Mouse (Mus musculus) heart, postnatal 25 days (tissue): ENCODE measurements around the gene Lce6a. TPM values are rescaled to one million over a fixed set of nuclear protein-coding genes. Genes with fewer than 3 reads are reported as not detected.

Experiments
- DNase-seq: peaks from one replicate; pipeline ENCODE4 v3.0.0; 2022; ENCODE audit warnings: low spot score
- intact Hi-C: fragments of 180-260 bp; cut with DNase I; formaldehyde crosslinking; loops from one replicate; pipeline ENCODE4 v1.15.1; 2025
- total RNA-seq, 2 experiments: library from RNA; stranded (reverse); gene quantifications; 2 replicates each; pipeline ENCODE4 v1.2.3; 2021

Lce6a gene
- total RNA-seq = not detected

DNA sequence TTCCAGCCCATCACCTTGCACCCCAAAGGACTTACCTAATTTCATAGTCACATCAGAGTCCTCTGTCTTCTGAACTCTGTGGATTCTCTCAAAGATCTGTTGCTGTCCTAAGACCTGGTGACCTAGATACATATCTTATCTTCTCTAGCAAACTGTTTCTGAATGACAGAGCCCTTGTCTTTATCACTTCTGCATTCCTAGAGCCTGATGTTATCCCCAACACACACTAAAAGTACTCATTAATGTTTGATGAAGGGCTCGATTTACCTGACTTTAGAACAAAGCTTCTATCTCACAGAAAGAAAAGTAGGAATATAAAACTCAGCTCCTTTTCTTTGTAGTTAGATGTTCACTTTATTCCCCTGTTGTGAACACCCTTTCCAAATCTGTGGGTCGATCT lies at the start of gene Lce6a:
Lce6a (minus strand) TSS at position 101 of the 400 bp plus-strand sequence.
- intact Hi-C loops = no loop called here
- no peak for DNase-seq

DNA sequence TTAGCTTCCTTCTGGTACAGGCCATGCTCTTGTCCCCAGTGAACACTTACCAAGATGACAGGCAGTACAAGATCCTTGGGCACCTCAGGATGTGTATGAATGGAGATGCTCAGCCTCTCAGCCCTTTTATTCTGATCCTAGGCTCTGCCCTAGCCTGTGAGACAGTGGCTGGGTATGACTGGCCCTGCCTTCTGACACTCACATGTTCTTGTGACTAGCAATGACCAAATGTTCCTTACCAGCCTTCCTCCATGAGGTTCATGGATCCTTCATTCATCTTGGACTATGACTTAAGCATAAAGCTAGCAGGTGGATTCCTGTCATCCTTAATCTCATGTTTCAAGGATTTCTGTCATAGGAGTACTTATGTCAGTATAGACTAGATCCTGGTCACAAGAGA lies 48.8 kb upstream of the Lce6a start, which contains the start of gene Lce1a2:
Lce1a2 (minus strand) TSS at position 101 of the 400 bp plus-strand sequence.
- no peak for DNase-seq
- intact Hi-C loops = no loop called here

DNA sequence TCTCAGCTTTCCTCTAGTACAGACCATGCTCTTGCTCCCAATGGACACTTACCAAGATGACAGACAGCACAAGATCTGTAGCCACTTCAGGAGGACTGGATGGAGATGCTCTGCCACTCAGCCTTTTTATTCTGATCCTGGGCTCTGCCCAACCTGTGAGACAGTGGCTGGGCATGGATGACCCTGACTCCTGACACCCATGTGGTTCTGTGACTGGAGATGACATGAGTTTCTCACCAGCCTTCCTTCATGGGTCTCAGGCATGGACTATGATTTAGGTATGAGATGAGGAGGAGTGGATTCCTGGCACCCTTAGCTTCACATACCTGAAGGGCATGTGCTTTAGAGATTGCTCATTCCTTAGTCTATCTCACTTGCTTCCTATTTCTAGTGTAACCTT lies 35.4 kb upstream of the Lce6a start, which contains the start of gene Lce1b:
Lce1b (minus strand) TSS at position 101 of the 400 bp plus-strand sequence.
- intact Hi-C loops = no loop called here
- no peak for DNase-seq

DNA sequence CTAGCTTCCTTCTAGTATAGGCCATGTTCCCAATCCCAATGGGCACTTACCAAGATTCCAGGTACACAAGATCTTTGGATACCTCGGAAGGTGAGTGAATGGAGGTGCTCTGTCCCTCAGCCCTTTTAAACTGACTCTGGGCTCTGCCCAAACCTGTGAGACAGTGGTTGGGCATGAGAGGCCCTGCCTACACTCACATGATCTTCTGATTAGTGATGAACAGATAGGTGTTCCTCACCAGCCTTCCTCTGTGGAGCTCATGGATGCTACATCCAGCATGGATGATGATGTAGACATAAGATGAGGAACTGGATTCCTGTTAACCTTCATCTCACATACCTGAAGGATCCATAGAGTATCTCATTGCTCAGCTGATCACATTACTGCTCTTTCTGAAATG lies 26.7 kb upstream of the Lce6a start, which contains the start of gene Lce1a1:
Lce1a1 (minus strand) TSS at position 101 of the 400 bp plus-strand sequence.
- DNase-seq = no peak
- intact Hi-C loops = no loop called here

DNA sequence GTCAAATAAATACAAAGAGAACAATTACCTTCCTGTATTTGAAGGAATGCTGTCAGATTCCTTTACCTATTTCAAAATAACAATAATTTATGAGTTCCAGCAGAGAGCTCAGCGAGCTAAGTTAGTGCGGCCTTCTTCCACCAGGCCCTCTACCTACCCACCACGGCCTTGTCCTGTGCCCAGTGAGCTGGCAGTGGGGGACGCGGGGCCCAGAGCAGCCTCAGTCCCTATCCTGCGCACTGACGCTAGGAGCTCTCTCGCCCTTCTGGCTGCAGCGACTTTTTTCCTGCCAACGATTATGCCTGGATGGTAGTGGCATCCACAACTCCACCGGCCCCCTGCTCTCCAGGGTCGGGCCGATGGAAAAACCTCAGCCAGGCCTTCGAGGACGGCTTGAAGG lies 18.4 kb upstream of the Lce6a start:
- intact Hi-C loops = no loop called here
- DNase-seq = no peak

DNA sequence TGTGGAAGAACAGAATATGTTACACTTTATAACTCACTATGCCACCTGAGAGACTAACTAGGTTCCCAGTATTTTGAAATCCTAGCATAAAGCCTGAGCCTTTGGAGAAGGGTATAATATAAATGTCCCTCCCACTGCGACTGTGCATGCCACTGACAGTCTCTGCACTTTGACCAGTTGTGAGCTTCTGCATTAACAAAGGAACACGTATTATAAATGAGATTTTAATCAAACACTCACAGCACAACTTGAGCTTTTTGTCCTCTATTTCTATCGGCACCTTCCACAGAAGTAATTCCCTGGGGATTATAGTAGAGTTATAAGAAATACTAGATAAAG lies 17.2 kb upstream of the Lce6a start:
- no peak for DNase-seq

DNA sequence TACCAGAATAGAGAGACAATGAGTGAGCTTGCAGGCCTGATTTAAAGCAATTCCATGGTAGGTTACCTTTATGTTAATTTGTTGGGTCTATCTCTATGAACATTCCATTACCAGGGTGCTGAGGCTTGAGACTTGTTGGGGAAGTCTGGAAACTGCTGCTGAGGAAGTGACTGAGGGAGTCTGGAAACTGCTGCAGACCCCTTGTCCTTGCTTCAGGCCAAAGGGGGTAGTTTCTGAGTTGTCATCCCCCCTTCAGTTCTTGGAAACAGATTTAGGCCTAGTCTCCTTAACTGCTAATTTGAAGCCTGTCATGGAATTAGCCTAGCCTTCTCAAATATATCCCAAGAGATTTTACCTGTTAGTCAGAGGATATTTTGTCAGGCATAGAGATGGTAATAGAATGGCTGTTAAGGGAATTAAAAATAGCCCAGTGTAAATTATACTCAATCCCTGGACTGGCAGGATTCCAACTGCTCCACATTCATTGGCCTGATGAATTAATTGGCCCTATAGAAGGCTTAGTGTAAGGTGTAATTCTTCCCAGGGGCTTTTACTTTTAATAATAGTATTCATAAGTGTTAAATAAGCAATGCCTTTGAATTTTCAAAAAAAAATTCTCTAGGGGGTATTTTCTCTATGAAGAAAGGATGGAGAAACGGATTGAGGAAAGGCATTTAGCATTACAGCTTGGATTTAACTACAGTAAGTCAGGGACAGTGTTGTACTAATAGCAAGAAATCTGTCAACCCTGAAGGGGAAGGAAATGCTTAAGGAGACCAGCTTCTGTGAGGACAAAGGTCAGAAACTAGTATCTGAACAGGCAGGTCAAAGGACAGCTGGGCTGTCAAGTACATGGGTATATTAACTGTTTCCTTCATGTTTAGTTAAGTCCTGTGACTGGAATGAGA lies 16.5 kb upstream of the Lce6a start:
- no peak for DNase-seq
- intact Hi-C loops = no loop called here

More for the DNA sequence above, 17.2 kb upstream of the Lce6a start:
- intact Hi-C loops = no loop called here

DNA sequence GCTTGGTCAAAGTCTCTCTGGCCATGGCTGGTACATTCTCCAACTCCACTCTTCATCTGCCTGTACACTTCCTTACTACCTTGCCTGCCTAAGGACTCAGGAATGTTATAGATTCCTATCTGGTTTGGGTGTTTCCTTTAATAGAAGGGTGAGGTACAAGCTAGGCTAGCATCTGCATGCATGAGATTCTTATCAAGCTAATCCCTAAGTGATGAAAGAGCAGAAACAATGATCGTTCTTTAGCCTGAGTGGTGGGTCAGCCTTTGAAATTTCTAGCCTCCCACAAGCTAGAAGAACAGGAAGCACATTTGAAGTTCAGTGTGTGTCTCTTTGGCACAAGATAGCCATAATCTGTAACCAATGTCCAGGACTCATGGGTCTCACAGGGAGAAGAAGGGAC lies 11.7 kb downstream of the Lce6a start:
- DNase-seq = no peak
- intact Hi-C loops = no loop called here

DNA sequence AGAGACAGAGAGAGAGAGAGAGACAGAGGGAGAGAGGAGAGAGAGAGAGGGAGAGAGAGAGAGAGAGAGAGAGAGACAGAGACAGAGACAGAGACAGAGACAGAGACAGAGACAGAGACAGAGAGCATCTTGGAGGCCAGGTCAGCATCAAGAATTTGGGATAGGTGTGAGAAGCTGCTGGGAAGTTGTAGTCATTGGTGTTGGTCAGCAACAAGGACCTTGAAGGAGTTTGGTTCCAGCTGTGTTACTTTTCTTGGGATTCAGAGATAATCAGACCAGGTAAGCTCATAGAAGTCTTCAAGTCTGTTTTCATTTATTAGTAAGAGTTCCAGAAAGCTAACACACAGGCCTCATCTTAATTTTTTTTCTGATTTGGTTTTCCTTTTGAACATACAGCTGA lies 14.1 kb downstream of the Lce6a start, which contains the start of gene 2210017I01Rik:
2210017I01Rik (minus strand) TSS at position 101 of the 400 bp plus-strand sequence.
- intact Hi-C loops = no loop called here
- no peak for DNase-seq

DNA sequence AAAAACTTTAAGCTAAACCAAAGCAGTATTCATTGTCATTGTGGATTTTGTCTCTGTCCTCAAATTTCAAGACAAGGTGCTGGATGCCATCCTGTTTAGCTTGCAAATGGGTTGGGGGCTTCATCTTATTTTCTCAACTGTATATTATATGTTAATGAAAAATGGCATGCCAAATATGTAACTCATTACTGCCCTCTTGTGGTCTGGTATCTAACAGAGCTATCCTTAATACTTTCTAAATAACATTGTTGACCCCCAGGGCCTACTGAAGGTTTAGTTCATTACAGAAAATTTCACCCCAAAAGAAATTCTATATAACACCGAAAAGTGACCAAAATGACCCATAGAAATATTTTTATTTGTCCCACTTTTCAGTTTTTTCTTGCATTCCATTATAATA lies 19.3 kb downstream of the Lce6a start:
- intact Hi-C loops = no loop called here

DNA sequence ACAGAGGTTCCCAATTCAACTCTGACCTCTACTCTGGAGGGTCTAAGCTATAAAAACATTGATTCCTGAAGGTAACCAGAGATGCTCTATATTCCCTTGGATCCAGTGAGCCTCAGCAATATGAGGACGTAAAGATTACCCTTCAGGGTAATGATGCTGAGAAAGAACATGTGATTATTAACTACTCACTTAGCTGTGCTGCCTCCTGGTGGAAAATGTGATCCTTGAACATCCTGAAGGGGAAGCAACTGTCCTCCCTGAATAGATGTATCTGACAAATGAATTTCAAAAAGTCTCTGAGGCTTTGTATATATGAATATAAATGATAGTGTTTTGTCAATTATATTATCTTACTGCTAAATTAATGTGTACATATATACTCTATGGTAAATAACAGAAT lies 21.0 kb downstream of the Lce6a start:
- no peak for DNase-seq
- intact Hi-C loops = no loop called here

More for the DNA sequence above, 19.3 kb downstream of the Lce6a start:
- no peak for DNase-seq

DNA sequence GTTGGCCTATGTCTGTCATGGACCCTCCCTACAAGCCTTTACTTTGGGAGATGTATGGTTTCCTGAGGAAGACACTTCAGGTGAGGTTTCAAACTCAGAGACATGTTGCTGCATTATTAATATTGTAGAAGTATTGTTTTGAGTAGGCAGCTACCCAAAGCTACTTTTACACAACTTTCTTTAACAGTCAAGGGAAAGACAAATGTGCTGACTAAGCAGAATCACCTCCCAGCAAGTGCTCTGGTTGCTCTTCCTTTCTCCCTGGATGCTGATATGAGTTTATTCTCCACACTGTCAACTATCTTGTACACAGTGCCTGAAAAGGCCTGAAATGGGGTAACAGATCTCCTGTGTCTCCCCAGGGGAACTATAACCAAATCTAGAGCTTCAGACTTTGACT lies 21.5 kb downstream of the Lce6a start:
- intact Hi-C loops = no loop called here
- no peak for DNase-seq

DNA sequence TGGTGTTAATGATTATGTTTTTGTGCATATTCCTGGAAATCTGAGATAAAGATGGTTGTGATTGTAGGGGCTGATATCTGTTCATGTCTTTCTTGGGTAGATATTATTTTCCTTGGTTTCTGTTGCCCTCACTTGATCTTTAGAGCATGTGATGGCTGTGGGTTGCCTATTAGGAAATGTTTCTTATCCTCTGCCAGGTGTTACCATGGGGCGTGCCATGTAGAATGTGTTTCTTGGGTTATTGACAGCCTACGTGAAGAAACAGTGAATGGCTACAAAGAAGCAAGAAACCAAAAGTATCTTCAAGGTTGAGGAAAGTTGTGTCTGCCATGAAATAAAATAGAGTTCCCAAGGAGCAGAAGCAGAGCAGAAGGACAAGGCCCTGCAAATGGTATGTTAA lies 23.0 kb downstream of the Lce6a start:
- intact Hi-C loops = no loop called here
- DNase-seq = no peak

DNA sequence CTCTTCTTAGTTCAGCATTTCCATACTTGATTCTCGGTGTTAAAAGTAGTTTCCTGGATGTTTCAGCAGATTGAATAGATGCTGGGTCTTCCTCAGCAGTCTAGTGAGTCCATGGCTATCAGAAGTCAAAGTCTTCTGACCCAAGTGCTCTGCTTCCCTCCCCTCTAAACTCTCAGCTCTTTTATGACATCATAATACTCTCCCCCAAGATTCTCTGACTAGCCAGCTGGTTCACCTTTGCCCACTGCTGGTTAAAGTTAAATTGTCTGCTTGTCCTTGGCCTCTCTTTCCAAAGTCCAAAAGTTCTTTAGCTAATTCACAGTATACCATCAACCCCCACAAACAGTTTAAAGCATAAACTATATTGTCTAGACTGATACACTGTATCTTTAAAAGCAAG lies 32.6 kb downstream of the Lce6a start, which contains the start of gene Smcp:
Smcp (minus strand) TSS at position 140 of the 400 bp plus-strand sequence.
- no peak for DNase-seq
- intact Hi-C loops = no loop called here

DNA sequence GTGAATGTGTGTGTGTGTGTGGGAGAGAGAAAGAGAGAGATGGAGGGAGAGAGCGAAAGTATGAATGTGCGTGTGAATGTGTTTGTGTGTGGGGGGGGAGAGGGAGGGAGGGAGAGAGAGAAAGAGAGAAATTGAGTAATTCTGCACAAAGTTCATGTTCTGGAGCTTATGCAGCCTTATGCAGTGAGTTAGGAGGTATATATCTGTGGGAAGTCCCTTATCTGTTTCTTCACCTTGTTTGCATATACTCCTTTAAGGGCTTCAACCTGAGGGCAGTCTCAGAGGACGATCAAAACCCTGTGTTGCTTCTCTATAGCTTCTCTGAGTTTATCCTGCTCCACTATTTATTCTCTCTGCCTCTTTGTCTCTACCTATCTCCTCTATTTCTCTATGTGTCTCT lies 34.3 kb downstream of the Lce6a start:
- intact Hi-C loops = no loop called here

DNA sequence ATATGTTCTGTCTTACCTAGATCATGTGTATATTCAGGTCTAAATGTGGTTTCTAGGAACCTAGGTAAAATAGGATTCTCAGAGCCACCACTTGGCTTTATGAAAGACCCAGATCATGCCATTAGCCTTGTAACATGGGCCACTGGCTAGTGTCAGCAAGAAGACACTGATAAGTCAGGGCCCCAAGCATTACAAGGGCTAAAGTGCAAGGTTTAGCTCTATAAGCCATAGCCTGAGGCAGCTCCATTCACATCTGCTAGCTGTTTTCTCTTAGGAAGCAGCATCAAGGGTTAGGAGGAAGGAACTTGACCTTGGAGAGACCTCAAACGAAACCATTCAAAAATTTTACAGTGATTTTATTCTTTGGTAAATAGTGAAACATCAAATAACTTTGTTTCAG lies 36.4 kb downstream of the Lce6a start:
- intact Hi-C loops = no loop called here
- DNase-seq = no peak

More for the DNA sequence above, 34.3 kb downstream of the Lce6a start:
- DNase-seq = no peak

DNA sequence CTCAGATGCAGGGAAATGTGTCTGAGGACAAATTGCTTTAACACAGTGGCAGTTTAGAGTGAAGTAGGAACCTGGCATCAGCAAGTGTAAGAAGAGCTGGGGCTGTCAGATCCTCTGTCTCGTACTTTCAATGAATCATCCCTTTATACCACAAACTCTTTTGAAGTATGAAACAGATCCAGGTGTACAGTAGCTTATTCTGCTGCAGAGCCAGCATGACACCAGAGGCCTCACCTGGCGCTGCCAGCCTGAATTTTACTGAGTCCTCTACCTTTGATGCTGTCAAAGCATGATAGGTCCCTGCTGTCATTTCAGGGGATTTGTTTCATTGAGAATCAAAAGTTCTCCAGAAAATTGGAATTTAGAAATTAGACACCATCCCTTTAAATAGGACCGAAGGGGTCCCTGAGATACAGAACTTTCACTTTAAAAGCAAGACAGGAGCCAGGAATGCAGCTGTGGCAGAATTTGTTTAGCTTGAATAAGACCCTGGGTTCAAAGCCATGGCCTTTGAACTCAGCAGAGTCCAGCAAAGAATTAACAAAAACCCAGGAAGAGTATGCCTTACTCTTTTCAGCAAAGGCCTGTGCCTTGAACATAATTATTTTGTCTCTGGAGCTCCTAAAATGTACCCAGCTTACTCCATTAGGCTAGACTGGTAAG lies 38.2 kb downstream of the Lce6a start:
- DNase-seq = no peak
- intact Hi-C loops = no loop called here

DNA sequence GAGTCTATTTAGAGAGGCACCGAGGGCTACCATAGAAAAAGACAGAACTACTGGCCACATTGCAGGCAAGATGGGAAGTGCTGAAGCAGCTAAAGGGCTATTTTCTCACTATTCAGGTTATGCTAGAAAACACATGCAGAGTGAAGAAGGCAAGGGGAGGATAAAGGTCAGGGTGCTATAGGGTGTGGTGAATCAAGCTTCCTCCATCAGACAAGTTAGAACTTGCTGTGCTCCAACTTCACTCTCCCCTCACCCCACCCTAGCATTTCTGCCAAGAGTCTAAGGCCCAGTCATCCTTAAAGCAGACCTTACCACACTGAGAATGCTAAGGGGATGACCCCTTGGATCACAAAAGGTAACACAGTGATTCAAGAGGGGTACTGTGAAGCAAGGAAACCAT lies 42.0 kb downstream of the Lce6a start:
- intact Hi-C loops = no loop called here
- DNase-seq = no peak

DNA sequence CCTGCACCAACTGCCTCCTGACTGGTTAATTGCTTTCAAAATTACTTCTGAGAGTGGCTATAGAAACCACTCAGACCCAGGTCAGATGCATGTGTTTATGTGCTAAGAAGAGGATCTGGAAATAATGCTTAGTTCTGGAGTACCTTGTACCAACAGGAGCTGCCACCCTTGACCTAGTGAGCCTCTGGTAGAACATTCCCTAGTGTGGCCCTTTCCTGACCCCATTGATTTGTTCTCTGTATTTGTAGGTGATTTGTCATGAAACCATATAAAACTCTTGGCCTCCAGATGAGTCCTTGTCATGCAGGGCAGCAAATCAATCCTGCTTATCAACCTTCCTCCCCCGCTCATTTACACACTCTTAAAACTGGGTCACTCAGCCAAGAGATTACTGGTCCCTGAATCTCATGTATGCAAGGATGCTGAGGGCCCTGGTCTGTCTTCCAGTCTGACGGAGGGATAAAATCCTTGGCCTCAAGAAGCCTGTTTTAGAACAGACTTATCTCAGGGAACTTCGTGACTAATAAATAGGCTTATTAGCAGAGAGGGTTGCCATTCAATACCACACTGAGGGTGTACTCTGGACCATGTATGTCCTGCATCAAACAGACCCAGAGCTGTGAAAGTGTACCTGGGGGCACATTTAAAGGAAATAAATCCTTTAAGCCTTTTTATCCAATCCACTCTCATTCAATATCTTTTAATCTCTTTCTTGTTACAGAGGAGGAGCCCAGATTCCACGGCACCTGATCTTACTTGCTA lies 42.6 kb downstream of the Lce6a start:
- no peak for DNase-seq

DNA sequence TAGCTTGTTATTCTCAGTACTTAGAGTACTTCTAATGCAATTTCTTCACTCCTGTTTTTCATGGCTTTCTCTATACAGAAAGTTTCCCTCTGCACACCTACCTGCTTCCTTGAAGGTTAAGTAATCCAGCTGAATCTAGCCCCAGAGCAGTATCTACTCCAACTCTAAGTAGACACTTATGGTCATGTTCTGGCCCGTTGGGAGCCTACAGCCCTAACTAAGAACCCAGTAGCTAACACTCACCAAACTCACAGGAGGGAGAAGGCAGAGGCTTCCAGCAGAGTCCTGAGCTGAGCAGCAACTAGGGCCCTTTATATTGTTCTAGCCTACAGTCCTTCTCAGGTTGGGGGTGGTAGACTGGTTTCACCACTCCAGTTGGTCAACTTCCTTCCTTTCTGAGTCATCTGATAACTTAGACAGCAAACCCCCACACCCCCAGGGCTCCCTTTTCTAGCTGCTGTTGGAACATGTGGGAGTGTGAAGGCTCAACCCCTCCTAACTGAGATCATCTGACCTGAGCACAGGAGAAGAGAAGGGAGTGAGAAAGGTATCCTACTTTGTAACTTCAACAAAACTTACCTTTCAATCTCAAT lies 47.9 kb downstream of the Lce6a start, which contains the start of gene Ivl:
Ivl (minus strand) TSS at position 287 of the 593 bp plus-strand sequence.
- DNase-seq = no peak
- intact Hi-C loops = no loop called here

More for the DNA sequence above, 42.6 kb downstream of the Lce6a start:
- intact Hi-C loops = no loop called here
